Mouse (Mus musculus) midbrain, postnatal 0 days (tissue): ENCODE data around the gene Aldoart2. TPM values are rescaled to one million over a fixed set of nuclear protein-coding genes. Genes with fewer than 3 reads are reported as not detected.
A peak's percentile ranks its signal among the peaks of the same experiment; 100 is the strongest.
"Not testable (repeated sequence)": the region's sequence is repeated elsewhere in the genome, so short reads cannot be mapped to it uniquely, and the experiment has no call there.

ENCODE experiments used
- ATAC-seq: fragments of 200-750 bp; cut with Nextera tagmentation; 2 replicates; pipeline ENCODE4 v1.8.0; 2017; ENCODE audit warnings: moderate number of reproducible peaks, mild to moderate bottlenecking, moderate TSS enrichment, moderate library complexity; ENCODE audit not compliant: low FRiP score
- DNase-seq: peaks from one replicate; pipeline ENCODE4 v3.0.0-alpha.2; 2015; ENCODE audit warnings: low spot score
- H3K27ac ChIP-seq: fragments of 300-500 bp; sonication (generic); 2 replicates; pipeline ENCODE4 v1.5.1; 2014; ENCODE audit warnings: low read depth, mild to moderate bottlenecking, low read length, mixed read lengths
- H3K27me3 ChIP-seq: fragments of 300-500 bp; sonication (generic); 2 replicates; pipeline ENCODE4 v1.6.1; 2014; ENCODE audit warnings: low read length, control low read depth, mixed read lengths; ENCODE audit not compliant: insufficient read depth
- H3K36me3 ChIP-seq: fragments of 300-500 bp; sonication (generic); 2 replicates; pipeline ENCODE4 v1.6.1; 2014; ENCODE audit warnings: low read length, control low read depth, mixed read lengths; ENCODE audit not compliant: insufficient read depth
- H3K4me1 ChIP-seq: fragments of 300-500 bp; sonication (generic); 2 replicates; pipeline ENCODE4 v1.6.1; 2014; ENCODE audit warnings: mild to moderate bottlenecking, control low read depth, antibody characterized with exemption, low read length, mixed read lengths; ENCODE audit not compliant: insufficient read depth
- H3K4me2 ChIP-seq: fragments of 300-500 bp; sonication (generic); 2 replicates; pipeline ENCODE4 v1.6.1; 2014; ENCODE audit warnings: low read depth, mild to moderate bottlenecking, low read length, mixed read lengths; ENCODE audit not compliant: poor library complexity, severe bottlenecking
- H3K4me3 ChIP-seq: fragments of 300-500 bp; sonication (generic); 2 replicates; pipeline ENCODE4 v1.5.1; 2014; ENCODE audit warnings: low read depth, mild to moderate bottlenecking, low read length, moderate library complexity
- H3K9ac ChIP-seq: fragments of 300-500 bp; sonication (generic); replicated peaks from 2 replicates; pipeline ENCODE4 v1.6.1; 2014; ENCODE audit warnings: mild to moderate bottlenecking, low read length, moderate library complexity, mixed read lengths; ENCODE audit not compliant: poor library complexity, severe bottlenecking
- H3K9me3 ChIP-seq: fragments of 300-500 bp; sonication (generic); 2 replicates; pipeline ENCODE4 v1.6.1; 2016; ENCODE audit warnings: low read length, control low read depth
- CTCF ChIP-seq: IDR thresholded peaks from 2 replicates; pipeline ENCODE4 v1.5.1; 2016; ENCODE audit warnings: antibody characterized with exemption, mild to moderate bottlenecking
- WGBS: fragments of 180-500 bp; shearing (Covaris S2); extraction: QIAGEN DNeasy Blood & Tissue Kit; methylation state at CpG from one replicate; pipeline ENCODE4 v1.1.7; 2014; 5-methylcytosine and 5-hydroxymethylcytosine counted together
- polyA plus RNA-seq: library from polyadenylated mRNA; unstranded; fragments of >200 nt; fragmentation: Nextera tagmentation; extraction: Ambion mirVana; gene quantifications from 2 replicates; pipeline ENCODE4 v1.2.1, GENCODE M21; 2015
- total RNA-seq: library from RNA; depleted of rRNA; stranded (reverse); fragments of >200 nt; gene quantifications from 2 replicates; pipeline ENCODE4 v1.2.3, GENCODE M21; 2014

The Aldoart2 gene
- total and polyA plus RNA-seq, 2 experiments from 2014 or later = not detected

GRCm38 (mm10) chr12:55538328-55538971 lies 26.6 kb upstream of the Aldoart2 start:
- Histone ChIP-seq H3K4me1 (no peaks in the 10 kb centered on the region), H3K36me3 (no peaks in the 10 kb centered on the region), H3K27ac (no peak overlapping the region), H3K4me2 (no peak overlapping the region), H3K9ac (no peak overlapping the region), H3K27me3 (no peaks in the 10 kb centered on the region), H3K4me3 (no peak overlapping the region), H3K9me3 (no peaks in the 10 kb centered on the region)
- DNase-seq (no peak), ATAC-seq (peak; percentile 71; the same call in 1 of the 2 replicates)
- 82% methylated on average over 1 of the region's 1 CpGs for WGBS
- TF ChIP-seq CTCF = no peak

DNA sequence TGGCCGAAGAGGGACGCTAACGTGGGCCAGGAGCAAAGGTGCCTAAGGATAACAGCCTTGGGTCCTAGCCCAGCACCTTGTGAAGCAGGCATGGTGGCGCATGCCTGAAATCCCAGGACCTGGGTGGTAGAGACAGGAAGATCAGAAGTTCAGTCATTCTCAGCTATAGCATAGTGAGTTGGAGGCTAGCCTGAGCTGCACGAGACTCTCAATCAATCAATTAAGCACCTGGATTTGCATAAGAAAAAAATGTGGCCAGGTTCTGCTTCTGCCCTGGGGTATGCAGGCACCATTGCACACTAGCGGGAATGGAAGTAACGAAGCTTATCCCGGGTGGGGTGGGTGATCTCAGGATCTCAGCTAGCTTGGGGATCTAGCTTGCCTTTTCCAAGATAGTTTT lies 25.9 kb upstream of the Aldoart2 start:
- TF ChIP-seq CTCF = no peak
- Histone ChIP-seq H3K9me3 (no peaks in the 10 kb centered on the region), H3K9ac (no peak overlapping the region), H3K27ac (no peak overlapping the region), H3K27me3 (no peaks in the 10 kb centered on the region), H3K4me3 (no peak overlapping the region), H3K4me1 (no peaks in the 10 kb centered on the region), H3K36me3 (no peaks in the 10 kb centered on the region), H3K4me2 (no peak overlapping the region)
- ATAC-seq = no peak; the same call in 1 of the 2 replicates
- 55% methylated on average over 8 of the region's 8 CpGs for WGBS
- no peak for DNase-seq

DNA sequence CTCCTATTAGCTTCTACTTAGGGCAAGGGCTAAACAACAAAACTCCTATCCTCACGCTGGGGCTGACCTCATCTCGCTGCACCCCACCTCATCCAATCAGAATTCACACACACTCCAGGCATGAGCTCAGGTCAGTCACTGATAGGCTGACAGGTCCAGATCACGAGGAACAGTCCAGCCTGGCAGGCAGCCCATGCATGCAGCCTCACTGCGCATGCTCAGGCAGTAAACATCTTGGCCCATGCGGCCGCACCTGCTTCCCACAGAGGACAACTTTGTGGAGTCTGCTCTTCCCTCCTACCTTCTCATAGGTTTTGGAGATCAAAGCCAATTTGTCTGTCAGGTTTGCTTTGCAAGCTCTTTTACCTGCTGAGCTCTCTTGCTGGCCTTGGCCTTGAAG lies 10.1 kb upstream of the Aldoart2 start:
- H3K4me3 ChIP-seq, H3K9me3 ChIP-seq, ATAC-seq, DNase-seq, H3K36me3 ChIP-seq, H3K4me2 ChIP-seq, H3K27me3 ChIP-seq, H3K27ac ChIP-seq, H3K4me1 ChIP-seq, H3K9ac ChIP-seq: not testable (repeated sequence)
- 81% methylated on average over 6 of the region's 6 CpGs for WGBS

GRCm38 (mm10) chr12:55557866-55558265 lies 7.2 kb upstream of the Aldoart2 start:
- no peaks in the 10 kb centered on the region for H3K9me3 ChIP-seq
- peaks cover 6% of the 10 kb centered on the region; the same call in 1 of the 2 replicates for H3K4me1 ChIP-seq
- H3K36me3 ChIP-seq = no peaks in the 10 kb centered on the region
- ATAC-seq (no peak), DNase-seq (no peak)
- H3K4me3 ChIP-seq = no peak overlapping the region
- 47% methylated on average over 6 of the region's 6 CpGs for WGBS
- no peak overlapping the region for H3K4me2 ChIP-seq
- H3K27me3 ChIP-seq = no peaks in the 10 kb centered on the region
- no peak overlapping the region for H3K27ac ChIP-seq
- no peak for TF ChIP-seq CTCF
- no peak overlapping the region for H3K9ac ChIP-seq

DNA sequence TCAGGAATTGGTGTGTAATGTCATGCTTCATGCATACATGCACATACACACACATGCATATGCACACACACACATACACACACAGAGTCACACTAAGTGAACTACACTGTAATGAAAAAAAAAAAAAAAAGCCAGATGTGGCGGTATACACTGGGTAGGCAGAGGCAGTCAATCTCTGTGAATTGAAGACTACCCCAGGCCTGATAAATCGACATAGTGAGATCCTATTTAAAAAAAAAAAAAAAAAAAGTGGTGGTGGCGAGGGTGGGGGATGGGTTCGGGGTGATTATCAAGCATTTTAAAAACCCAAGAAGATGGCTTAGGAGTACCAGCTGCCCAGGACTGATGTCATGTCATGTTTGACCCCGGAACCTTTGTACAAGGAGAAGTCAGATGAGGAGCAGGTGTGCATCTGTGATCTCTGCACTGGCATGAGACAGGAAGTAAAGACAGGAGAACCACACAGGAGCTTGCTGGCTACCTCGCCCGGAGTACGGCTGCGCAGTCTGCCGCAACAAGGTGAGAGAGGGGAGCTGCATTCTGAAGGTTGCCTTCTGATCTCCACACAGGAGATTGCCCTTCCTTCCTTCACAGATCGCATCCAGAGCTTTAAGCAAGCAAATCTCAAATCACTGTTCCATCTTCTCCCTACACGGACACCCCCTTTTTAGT lies 5.7 kb upstream of the Aldoart2 start:
- no peaks in the 10 kb centered on the region for H3K36me3 ChIP-seq
- no peak overlapping the region for H3K4me3 ChIP-seq
- TF ChIP-seq CTCF = no peak
- 90% methylated on average over 12 of the region's 12 CpGs for WGBS
- H3K9me3 ChIP-seq = no peaks in the 10 kb centered on the region
- no peak overlapping the region for H3K4me2 ChIP-seq
- no peak for DNase-seq
- H3K4me1 ChIP-seq = peaks cover 6% of the 10 kb centered on the region; the same call in 1 of the 2 replicates
- H3K27me3 ChIP-seq = no peaks in the 10 kb centered on the region
- no peak for ATAC-seq
- H3K27ac ChIP-seq = no peak overlapping the region
- no peak overlapping the region for H3K9ac ChIP-seq

DNA sequence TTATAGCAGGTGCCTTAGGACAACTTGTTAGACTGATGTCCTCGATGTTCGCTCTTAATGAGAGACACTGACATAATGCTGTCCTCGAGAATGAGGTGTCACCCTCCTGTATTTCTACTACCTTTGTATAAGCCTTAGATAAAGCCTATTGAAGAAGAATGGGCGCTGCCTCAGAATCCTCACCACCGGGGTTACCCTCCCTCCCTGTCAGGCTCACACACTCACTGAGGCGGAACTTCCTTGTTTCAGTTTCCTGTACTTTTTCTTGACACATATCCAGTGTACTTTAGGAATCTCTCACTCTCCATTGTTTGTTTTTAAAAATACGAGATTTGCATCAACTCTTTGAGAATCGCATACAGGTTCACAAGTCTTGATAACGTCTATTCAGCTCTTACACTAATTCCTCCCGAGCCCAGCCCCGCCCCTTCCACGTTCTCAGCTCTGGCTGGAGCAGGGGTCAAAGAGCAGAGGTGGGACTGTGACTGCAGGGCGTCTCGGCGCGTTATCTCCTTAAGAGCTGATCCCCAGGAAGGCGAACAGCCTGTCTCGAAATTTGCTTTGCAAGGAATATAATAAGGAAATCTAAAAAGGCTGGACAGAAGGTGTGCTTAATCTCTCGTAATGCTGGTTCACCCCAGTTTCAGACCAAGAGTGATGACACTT lies 4.9 kb upstream of the Aldoart2 start:
- TF ChIP-seq CTCF = no peak
- no peak overlapping the region for H3K27ac ChIP-seq
- 7% methylated on average over 19 of the region's 19 CpGs for WGBS
- ATAC-seq (no peak), DNase-seq (no peak)
- peak overlapping the region; percentile 60 for H3K4me2 ChIP-seq
- no peaks in the 10 kb centered on the region for H3K36me3 ChIP-seq
- no peaks in the 10 kb centered on the region for H3K9me3 ChIP-seq
- peaks cover 6% of the 10 kb centered on the region; the same call in 1 of the 2 replicates for H3K4me1 ChIP-seq
- H3K9ac ChIP-seq = peak overlapping the region; percentile 39
- H3K27me3 ChIP-seq = no peaks in the 10 kb centered on the region
- H3K4me3 ChIP-seq = peak overlapping the region; percentile 36
